Mouse (Mus musculus) heart, postnatal 0 days (tissue): ENCODE measurements around the gene Gdpd2. TPM values are rescaled to one million over a fixed set of nuclear protein-coding genes. Genes with fewer than 3 reads are reported as not detected.

Experiments
- ATAC-seq: fragments of 200-750 bp; cut with Nextera tagmentation; 2 replicates; pipeline ENCODE4 v1.8.0; 2017; ENCODE audit warnings: low read depth, moderate number of reproducible peaks, moderate library complexity; ENCODE audit not compliant: insufficient read depth
- DNase-seq: peaks from one replicate; pipeline ENCODE4 v3.0.0-alpha.2; 2016; ENCODE audit warnings: low spot score
- H3K27ac ChIP-seq: fragments of 300-500 bp; sonication (generic); 2 replicates; pipeline ENCODE4 v1.5.1; 2014; ENCODE audit warnings: low read depth, mild to moderate bottlenecking
- H3K27me3 ChIP-seq: fragments of 300-500 bp; sonication (generic); 2 replicates; pipeline ENCODE4 v1.6.1; 2014; ENCODE audit warnings: low read length, mixed read lengths; ENCODE audit not compliant: control insufficient read depth, insufficient read depth
- H3K36me3 ChIP-seq: fragments of 300-500 bp; sonication (generic); replicated peaks from 2 replicates; pipeline ENCODE4 v1.6.1; 2014; ENCODE audit warnings: low read length, mixed read lengths; ENCODE audit not compliant: control insufficient read depth, insufficient read depth
- H3K4me1 ChIP-seq: fragments of 300-500 bp; sonication (generic); 2 replicates; pipeline ENCODE4 v1.6.1; 2014; ENCODE audit warnings: antibody characterized with exemption; ENCODE audit not compliant: control insufficient read depth, insufficient read depth
- H3K4me2 ChIP-seq: fragments of 300-500 bp; sonication (generic); 2 replicates; pipeline ENCODE4 v1.6.1; 2014; ENCODE audit warnings: low read depth, mild to moderate bottlenecking, low read length, moderate library complexity
- H3K4me3 ChIP-seq: fragments of 300-500 bp; sonication (generic); 2 replicates; pipeline ENCODE4 v1.5.1; 2014; ENCODE audit warnings: low read depth, low read length
- H3K9ac ChIP-seq: fragments of 300-500 bp; sonication (generic); replicated peaks from 2 replicates; pipeline ENCODE4 v1.6.1; 2014; ENCODE audit warnings: low read depth, low read length, mixed read lengths
- H3K9me3 ChIP-seq: fragments of 300-500 bp; sonication (generic); replicated peaks from 2 replicates; pipeline ENCODE4 v1.6.1; 2016; ENCODE audit warnings: low read length; ENCODE audit not compliant: control insufficient read depth
- CTCF ChIP-seq: IDR thresholded peaks from 2 replicates; pipeline ENCODE4 v1.5.1; 2016; ENCODE audit warnings: antibody characterized with exemption, control low read depth, low read depth
- EP300 ChIP-seq: IDR thresholded peaks from 2 replicates; pipeline ENCODE4 v1.6.1; 2016; ENCODE audit warnings: antibody characterized with exemption, low read depth
- WGBS: fragments of 180-500 bp; shearing (Covaris S2); extraction: QIAGEN DNeasy Blood & Tissue Kit; methylation state at CpG from one replicate; pipeline ENCODE4 v1.1.7; 2014; 5-methylcytosine and 5-hydroxymethylcytosine counted together
- polyA plus RNA-seq: library from polyadenylated mRNA; unstranded; fragments of >200 nt; fragmentation: Nextera tagmentation; extraction: Ambion mirVana; gene quantifications from 2 replicates; pipeline ENCODE4 v1.2.1, GENCODE M21; 2015
- total RNA-seq: library from RNA; depleted of rRNA; stranded (reverse); fragments of >200 nt; gene quantifications from 2 replicates; pipeline ENCODE4 v1.2.3, GENCODE M21; 2014; ENCODE audit warnings: low replicate concordance

The Gdpd2 gene
- total and polyA plus RNA-seq, 2 experiments from 2014 or later: 0.55 to 2.8 TPM

- no peaks in the 10 kb centered on the region for H3K27me3 ChIP-seq
- H3K36me3 ChIP-seq: peaks cover 36% of the 10 kb centered on the region
Observed at GRCm38 (mm10) chrX:100716173-100716572, 13.5 kb upstream of the Gdpd2 start.

GRCm38 (mm10) chrX:100728947-100729346 lies 726 bp upstream of the Gdpd2 start:
- Histone ChIP-seq H3K9ac (no peak overlapping the region), H3K27ac (no peak overlapping the region), H3K36me3 (peaks cover 11% of the 10 kb centered on the region; the same call in 1 of the 2 replicates), H3K9me3 (no peaks in the 10 kb centered on the region), H3K4me3 (no peak overlapping the region), H3K4me1 (no peaks in the 10 kb centered on the region), H3K4me2 (no peak overlapping the region), H3K27me3 (no peaks in the 10 kb centered on the region)
- DNase-seq (no peak), ATAC-seq (peak; percentile 30; the same call in 1 of the 2 replicates)
- 17% methylated on average over 1 of the region's 1 CpGs for WGBS
- TF ChIP-seq EP300 (no peak), CTCF (no peak)

More at GRCm38 (mm10) chrX:100716173-100716572, 13.5 kb upstream of the Gdpd2 start:
- 83% methylated on average over 6 of the region's 6 CpGs for WGBS
- Histone ChIP-seq H3K4me3 (no peak overlapping the region), H3K9ac (no peak overlapping the region), H3K9me3 (no peaks in the 10 kb centered on the region), H3K4me2 (no peak overlapping the region), H3K4me1 (no peaks in the 10 kb centered on the region), H3K27ac (no peak overlapping the region)
- no peak for TF ChIP-seq EP300
- no peak for TF ChIP-seq CTCF
- no peak for DNase-seq
- ATAC-seq: no peak

GRCm38 (mm10) chrX:100730266-100730665 lies 593 bp downstream of the Gdpd2 start:
- Histone ChIP-seq H3K4me1 (no peaks in the 10 kb centered on the region), H3K36me3 (0 out of 2 replicates have a peak, but pooled peaks cover 11% of the 10 kb centered on the region), H3K27ac (no peak overlapping the region), H3K4me2 (peak overlapping the region; percentile 27), H3K9ac (no peak overlapping the region), H3K27me3 (no peaks in the 10 kb centered on the region), H3K9me3 (no peaks in the 10 kb centered on the region), H3K4me3 (no peak overlapping the region)
- DNase-seq: no peak
- TF ChIP-seq CTCF (no peak), EP300 (no peak)
- 25% methylated on average over 8 of the region's 8 CpGs for WGBS
- no peak for ATAC-seq

- no peaks in the 10 kb centered on the region for H3K4me1 ChIP-seq
- ATAC-seq (no peak), DNase-seq (no peak)
- H3K4me3 ChIP-seq: no peak overlapping the region
- H3K9me3 ChIP-seq: no peaks in the 10 kb centered on the region
- H3K9ac ChIP-seq: no peak overlapping the region
- H3K27me3 ChIP-seq: no peaks in the 10 kb centered on the region
- no peak overlapping the region for H3K4me2 ChIP-seq
- WGBS: 76% methylated on average over 7 of the region's 7 CpGs
- H3K27ac ChIP-seq: no peak overlapping the region
- TF ChIP-seq EP300: no peak
- no peaks in the 10 kb centered on the region for H3K36me3 ChIP-seq
Observed at GRCm38 (mm10) chrX:100734359-100734758, 4.7 kb downstream of the Gdpd2 start.

- TF ChIP-seq EP300 (no peak), CTCF (peak; percentile 59)
- H3K4me3 ChIP-seq: peak overlapping the region; percentile 33
- 0 out of 2 replicates have a peak, but pooled peaks cover 3% of the 10 kb centered on the region for H3K9me3 ChIP-seq
- DNase-seq (peak; percentile 52), ATAC-seq (peak; percentile 81)
- no peak overlapping the region for H3K9ac ChIP-seq
- H3K36me3 ChIP-seq: no peaks in the 10 kb centered on the region
- no peaks in the 10 kb centered on the region for H3K27me3 ChIP-seq
- H3K4me2 ChIP-seq: peak overlapping the region; percentile 63
- H3K27ac ChIP-seq: no peak overlapping the region
- H3K4me1 ChIP-seq: no peaks in the 10 kb centered on the region
- 14% methylated on average over 14 of the region's 14 CpGs for WGBS
Observed at GRCm38 (mm10) chrX:100738918-100739317, 9.2 kb downstream of the Gdpd2 start.

- Histone ChIP-seq H3K9me3 (0 out of 2 replicates have a peak, but pooled peaks cover 3% of the 10 kb centered on the region), H3K4me3 (peak overlapping the region; percentile 33), H3K4me1 (no peaks in the 10 kb centered on the region), H3K9ac (no peak overlapping the region), H3K27ac (no peak overlapping the region), H3K36me3 (no peaks in the 10 kb centered on the region), H3K27me3 (no peaks in the 10 kb centered on the region), H3K4me2 (peak overlapping the region; percentile 63)
- TF ChIP-seq CTCF: no peak
- TF ChIP-seq EP300: no peak
- DNase-seq (no peak), ATAC-seq (no peak)
- 32% methylated on average over 10 of the region's 10 CpGs for WGBS
Observed at GRCm38 (mm10) chrX:100739443-100739842, 9.8 kb downstream of the Gdpd2 start.
